ENCODE assay signal across 8 mouse cellular contexts in the genomic region with DNA sequence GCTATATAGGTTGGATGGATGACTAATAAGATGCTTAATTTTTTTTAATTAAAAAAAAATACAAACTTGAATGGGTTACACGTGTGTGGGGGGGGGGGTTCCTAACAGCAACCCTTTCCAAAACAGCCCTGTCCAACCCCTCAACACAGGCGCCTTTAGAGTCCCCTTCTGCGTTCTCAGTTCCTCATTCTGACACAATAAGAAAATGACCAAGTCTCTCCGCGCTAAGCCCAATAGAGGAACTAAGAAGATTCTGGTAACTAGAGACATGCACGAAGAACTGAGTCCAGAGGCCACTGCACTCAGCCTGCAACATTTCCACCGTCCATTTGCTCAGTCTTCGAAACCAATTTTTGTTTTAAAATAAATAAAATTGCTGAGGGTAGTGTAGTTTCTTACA. TPM values are rescaled to one million over a fixed set of nuclear protein-coding genes. Genes with fewer than 3 reads are reported as not detected.
DNase-seq lines count a peak whose midpoint lies in the region; ATAC-seq and TF ChIP-seq lines count a peak whose summit lies in the region.

No protein-coding gene starts in this region.

- no peak overlapping the region for H3K27ac ChIP-seq in lung, embryonic 14.5 days (ENCODE audit: low read depth)
- peak overlapping the region; percentile 94; the same call in 1 of the 2 replicates for H3K27ac ChIP-seq in forebrain, embryonic 12.5 days
- no peak overlapping the region for H3K27ac ChIP-seq in limb, embryonic 10.5 days

- H3K4me3 ChIP-seq in lung, embryonic 14.5 days (ENCODE audit: low read depth, low read length), result peak overlapping the region; percentile 77
- peak overlapping the region; percentile 81 for H3K4me3 ChIP-seq in forebrain, embryonic 12.5 days (replicated peaks)
- H3K4me3 ChIP-seq in limb, embryonic 10.5 days, result peak overlapping the region; percentile 92

- no peaks in the 10 kb centered on the region for H3K9me3 ChIP-seq in lung, embryonic 14.5 days (ENCODE audit: low read depth, low read length)
- H3K9me3 ChIP-seq in forebrain, embryonic 12.5 days, result 0 out of 2 replicates have a peak, but pooled peaks cover 2% of the 10 kb centered on the region
- no peaks in the 10 kb centered on the region for H3K9me3 ChIP-seq in limb, embryonic 10.5 days (replicated peaks)

- no peak for TF ChIP-seq CTCF in lung, embryonic 14.5 days (IDR thresholded peaks at IDR 0.05; ENCODE audit: low read depth)

- H3K9ac ChIP-seq in lung, embryonic 14.5 days, result peak overlapping the region; percentile 77
- H3K9ac ChIP-seq in forebrain, embryonic 12.5 days, result peak overlapping the region; percentile 94

- H3K27me3 ChIP-seq in lung, embryonic 14.5 days (ENCODE audit: insufficient read depth, low read length), result no peaks in the 10 kb centered on the region
- H3K27me3 ChIP-seq in forebrain, embryonic 12.5 days, result no peaks in the 10 kb centered on the region
- H3K27me3 ChIP-seq in limb, embryonic 10.5 days (ENCODE audit: low read depth, poor library complexity, severe bottlenecking), result no peaks in the 10 kb centered on the region

- H3K36me3 ChIP-seq in lung, embryonic 14.5 days (ENCODE audit: insufficient read depth), result peaks cover 39% of the 10 kb centered on the region
- H3K36me3 ChIP-seq in forebrain, embryonic 12.5 days (replicated peaks), result peaks cover 38% of the 10 kb centered on the region
- peaks cover 40% of the 10 kb centered on the region for H3K36me3 ChIP-seq in limb, embryonic 10.5 days

- no peak for ATAC-seq in lung, embryonic 14.5 days (ENCODE audit: insufficient read depth)
- no peak for ATAC-seq in forebrain, embryonic 12.5 days (ENCODE audit: low FRiP score)
- ATAC-seq in monocyte, adult 5-6 weeks (replicated peaks; ENCODE audit: insufficient number of reproducible peaks, low FRiP score, low TSS enrichment, poor library complexity, severe bottlenecking), result peak; percentile 63
- ATAC-seq in inflammation-experienced regulatory T-cells, adult 6 months, result no peak

- H3K4me2 ChIP-seq in lung, embryonic 14.5 days, result peak overlapping the region; percentile 72
- H3K4me2 ChIP-seq in forebrain, embryonic 12.5 days, result peak overlapping the region; percentile 68

- no peak for DNase-seq in lung, embryonic 14.5 days
- DNase-seq in lung, postnatal 14 days, result no peak
- DNase-seq in limb, embryonic 10.5 days (ENCODE audit: low spot score), result no peak
- DNase-seq in urinary bladder, postnatal 10 days (ENCODE audit: low spot score), result no peak
- no peak for DNase-seq in gastrocnemius, adult 18-20 months (ENCODE audit: low spot score)

- peaks cover 14% of the 10 kb centered on the region for H3K4me1 ChIP-seq in lung, embryonic 14.5 days (ENCODE audit: insufficient read depth)
- H3K4me1 ChIP-seq in forebrain, embryonic 12.5 days, result peaks cover 28% of the 10 kb centered on the region
- H3K4me1 ChIP-seq in limb, embryonic 10.5 days, result peaks cover 28% of the 10 kb centered on the region

- 20% methylated on average over 8 of the region's 8 CpGs for WGBS in lung, embryonic 14.5 days
- 32% methylated on average over 8 of the region's 8 CpGs for WGBS in forebrain, embryonic 12.5 days
- 41% methylated on average over 8 of the region's 8 CpGs for WGBS in limb, embryonic 10.5 days

RNA-seq across cellular contexts. Expression of a gene that starts 0.5 kb away (rescaled TPM):
- 1.7 and 2.0 TPM in 2 replicates for polyA plus RNA-seq in lung, embryonic 14.5 days (2014; fragmentation: Nextera tagmentation; extraction: Ambion mirVana)
- 0.72 and 1.8 TPM in 2 replicates for polyA plus RNA-seq in forebrain, embryonic 12.5 days (2016; fragmentation: Nextera tagmentation; extraction: Ambion mirVana)
- polyA plus RNA-seq in limb, embryonic 10.5 days (2016; fragmentation: Nextera tagmentation; extraction: Ambion mirVana), result 0.55 and 0.73 TPM in 2 replicates
- total RNA-seq in monocyte, adult 5-6 weeks (2017), result 0.53 TPM in 1 of 3 replicates, not detected in the others
- polyA plus RNA-seq in inflammation-experienced regulatory T-cells, adult 6 months (2017; shearing (Covaris generic)), result 1 to 10 TPM in 2 of 3 experiments, under 1 TPM in 1; 0.24 to 3.1 (median 1.1) TPM
- 1 to 10 TPM; 7.4 to 7.5 TPM for total RNA-seq in gastrocnemius, adult 18-20 months (2021)

RNA-seq across cellular contexts. Expression of a gene that starts 1.1 kb away (rescaled TPM):
- polyA plus RNA-seq in lung, embryonic 14.5 days (2014; fragmentation: Nextera tagmentation; extraction: Ambion mirVana), result 117 TPM in 2 replicates
- polyA plus RNA-seq in forebrain, embryonic 12.5 days (2016; fragmentation: Nextera tagmentation; extraction: Ambion mirVana), result 103 and 115 TPM in 2 replicates
- polyA plus RNA-seq in limb, embryonic 10.5 days (2016; fragmentation: Nextera tagmentation; extraction: Ambion mirVana), result 102 and 112 TPM in 2 replicates
- 290 to 464 TPM (median 461 TPM) in 3 replicates for total RNA-seq in monocyte, adult 5-6 weeks (2017)
- 10 to 100 TPM; 70.3 to 77.7 (median 74.5) TPM for polyA plus RNA-seq in inflammation-experienced regulatory T-cells, adult 6 months (2017; shearing (Covaris generic))
- 10 to 100 TPM; 28.6 to 38.1 TPM for total RNA-seq in gastrocnemius, adult 18-20 months (2021)

RNA-seq across cellular contexts. Expression of a gene that starts 52.0 kb away (rescaled TPM):
- polyA plus RNA-seq in lung, embryonic 14.5 days (2014; fragmentation: Nextera tagmentation; extraction: Ambion mirVana), result 0.11 TPM in 1 of 2 replicates, not detected in the other
- polyA plus RNA-seq in forebrain, embryonic 12.5 days (2016; fragmentation: Nextera tagmentation; extraction: Ambion mirVana), result 0.10 TPM in 1 of 2 replicates, not detected in the other
- polyA plus RNA-seq in limb, embryonic 10.5 days (2016; fragmentation: Nextera tagmentation; extraction: Ambion mirVana), result not detected in 2 replicates
- total RNA-seq in monocyte, adult 5-6 weeks (2017), result 0.57 TPM in 1 of 3 replicates, not detected in the others
- polyA plus RNA-seq in inflammation-experienced regulatory T-cells, adult 6 months (2017; shearing (Covaris generic)), result under 1 TPM in 1 of 3 experiments, not detected in 2; 0.22 TPM
- not detected for total RNA-seq in gastrocnemius, adult 18-20 months (2021)

RNA-seq across cellular contexts. Expression of a gene that starts 53.5 kb away (rescaled TPM):
- 42.8 and 43.5 TPM in 2 replicates for polyA plus RNA-seq in lung, embryonic 14.5 days (2014; fragmentation: Nextera tagmentation; extraction: Ambion mirVana)
- 49.3 and 51.4 TPM in 2 replicates for polyA plus RNA-seq in forebrain, embryonic 12.5 days (2016; fragmentation: Nextera tagmentation; extraction: Ambion mirVana)
- 47.0 and 52.8 TPM in 2 replicates for polyA plus RNA-seq in limb, embryonic 10.5 days (2016; fragmentation: Nextera tagmentation; extraction: Ambion mirVana)
- total RNA-seq in monocyte, adult 5-6 weeks (2017), result 11.7 to 38.6 TPM (median 24.4 TPM) in 3 replicates
- polyA plus RNA-seq in inflammation-experienced regulatory T-cells, adult 6 months (2017; shearing (Covaris generic)), result 10 to 100 TPM; 26.1 to 40.4 (median 35.0) TPM
- total RNA-seq in gastrocnemius, adult 18-20 months (2021), result 10 to 100 TPM; 25.9 to 29.7 TPM
